Mouse (Mus musculus) MEL (cell line): ENCODE results near the gene Angptl2. TPM values are rescaled to one million over a fixed set of nuclear protein-coding genes. Genes with fewer than 3 reads are reported as not detected.
A peak's percentile ranks its signal among the peaks of the same experiment; 100 is the strongest.

Source experiments
- DNase-seq: peaks from one replicate; pipeline ENCODE4 v3.0.0; 2011; ENCODE audit warnings: low read depth, low spot score
- H3K27ac ChIP-seq: 2 replicates; pipeline ENCODE4 v1.5.1; 2012; ENCODE audit warnings: low read depth, mild to moderate bottlenecking, control low read depth, low read length, moderate library complexity; ENCODE audit not compliant: control insufficient read depth
- H3K27me3 ChIP-seq, 2 experiments: fragments of 150-350 bp in 1 of 2; sonication (generic) in 1 of 2; 2 replicates each; pipeline ENCODE4 v1.6.1; 2012; ENCODE audit warnings: low read length in 2 of 2, mild to moderate bottlenecking in 2 of 2, improper control_type of control experiment in 1 of 2, moderate library complexity in 1 of 2; ENCODE audit not compliant: insufficient read depth in 2 of 2, control insufficient read depth in 1 of 2
- H3K36me3 ChIP-seq, 2 experiments: 2 replicates each; pipeline ENCODE4 v1.6.1; 2012 to 2014; ENCODE audit warnings: low read length in 2 of 2, improper control_type of control experiment in 1 of 2, inconsistent platforms in 1 of 2, mild to moderate bottlenecking in 1 of 2; ENCODE audit not compliant: insufficient read depth in 2 of 2, control insufficient read depth in 1 of 2
- H3K4me1 ChIP-seq, 2 experiments: fragments of 150-350 bp in 1 of 2; sonication (generic) in 1 of 2; 2 replicates each; pipeline ENCODE4 v1.6.1; 2012; ENCODE audit warnings: low read length in 2 of 2, improper control_type of control experiment in 1 of 2, mild to moderate bottlenecking in 1 of 2; ENCODE audit not compliant: insufficient read depth in 2 of 2, control insufficient read depth in 1 of 2
- H3K4me3 ChIP-seq, 2 experiments: fragments of 150-350 bp in 1 of 2; sonication (generic) in 1 of 2; 2 replicates each; pipeline ENCODE4 v1.5.1; 2012; ENCODE audit warnings: low read depth in 2 of 2, low read length in 2 of 2, mild to moderate bottlenecking in 2 of 2, moderate library complexity in 2 of 2, control low read depth in 1 of 2, improper control_type of control experiment in 1 of 2; ENCODE audit not compliant: control insufficient read depth in 1 of 2, insufficient read depth in 1 of 2
- H3K79me2 ChIP-seq: 2 replicates; pipeline ENCODE4 v1.6.1; 2012; ENCODE audit warnings: mild to moderate bottlenecking, low read length, moderate library complexity; ENCODE audit not compliant: control insufficient read depth, poor library complexity, insufficient read depth
- H3K9ac ChIP-seq: 2 replicates; pipeline ENCODE4 v1.6.1; 2012; ENCODE audit warnings: low read depth, mild to moderate bottlenecking, control low read depth, low read length, moderate library complexity; ENCODE audit not compliant: control insufficient read depth, poor library complexity, severe bottlenecking
- H3K9me3 ChIP-seq: fragments of 150-350 bp; sonication (generic); replicated peaks from 2 replicates; pipeline ENCODE4 v1.6.1; 2012; ENCODE audit warnings: mild to moderate bottlenecking, low read length, improper control_type of control experiment, moderate library complexity; ENCODE audit not compliant: insufficient read depth
- CHD1 ChIP-seq: IDR thresholded peaks from 2 replicates; pipeline ENCODE4 v1.6.1; 2012; ENCODE audit warnings: low read depth, mild to moderate bottlenecking, inconsistent platforms, low read length, improper control_type of control experiment
- CTCF ChIP-seq, 3 experiments: IDR thresholded peaks in 2 of 3; conservative IDR thresholded peaks in 1 of 3; 2 replicates each; pipeline ENCODE4 v1.5.1; 2011 to 2012; ENCODE audit warnings: low read length in 3 of 3, low read depth in 2 of 3, mild to moderate bottlenecking in 2 of 3, improper control_type of control experiment in 1 of 3, inconsistent platforms in 1 of 3, mixed read lengths in 1 of 3, moderate library complexity in 1 of 3; ENCODE audit not compliant: control insufficient read depth in 1 of 3, insufficient read depth in 1 of 3, poor library complexity in 1 of 3, severe bottlenecking in 1 of 3
- EP300 ChIP-seq, 2 experiments: IDR thresholded peaks; 2 replicates each; pipeline ENCODE4 v1.6.1; 2011; ENCODE audit warnings: improper control_type of control experiment in 2 of 2, low read length in 2 of 2, low read depth in 1 of 2, mild to moderate bottlenecking in 1 of 2
- ETS1 ChIP-seq: IDR thresholded peaks from 2 replicates; pipeline ENCODE4 v1.6.1; 2012; ENCODE audit warnings: low read depth, mild to moderate bottlenecking, inconsistent platforms, low read length, improper control_type of control experiment, moderate library complexity
- GATA1 ChIP-seq: IDR thresholded peaks from 2 replicates; pipeline ENCODE4 v1.6.1; 2011; ENCODE audit warnings: low read depth, low read length, improper control_type of control experiment
- JUND ChIP-seq: IDR thresholded peaks from 2 replicates; pipeline ENCODE4 v1.6.1; 2011; ENCODE audit warnings: low read depth, mild to moderate bottlenecking, improper control_type of control experiment, low read length
- KAT2A ChIP-seq: conservative IDR thresholded peaks from 2 replicates; pipeline ENCODE4 v1.6.1; 2012; ENCODE audit warnings: low read depth, low read length, improper control_type of control experiment, inconsistent platforms
- MAX ChIP-seq: IDR thresholded peaks from 2 replicates; pipeline ENCODE4 v1.6.1; 2011; ENCODE audit warnings: low read length, improper control_type of control experiment
- MYB ChIP-seq: IDR thresholded peaks from 2 replicates; pipeline ENCODE4 v1.6.1; 2011; ENCODE audit warnings: mild to moderate bottlenecking, low read depth, low read length, improper control_type of control experiment
- NRF1 ChIP-seq: IDR thresholded peaks from 2 replicates; pipeline ENCODE4 v1.6.1; 2014; ENCODE audit warnings: low read depth, mild to moderate bottlenecking, inconsistent platforms, low read length, improper control_type of control experiment, moderate library complexity; ENCODE audit not compliant: poor library complexity, insufficient read depth, severe bottlenecking
- POLR2A ChIP-seq, 2 experiments: IDR thresholded peaks; 2 replicates each; pipeline ENCODE4 v1.6.1; 2011 to 2012; ENCODE audit warnings: low read length in 2 of 2, mild to moderate bottlenecking in 2 of 2, control low read depth in 1 of 2, improper control_type of control experiment in 1 of 2, low read depth in 1 of 2, moderate library complexity in 1 of 2; ENCODE audit not compliant: control insufficient read depth in 1 of 2, insufficient read depth in 1 of 2, poor library complexity in 1 of 2
- POLR2AphosphoS2 ChIP-seq: IDR thresholded peaks from 2 replicates; pipeline ENCODE4 v1.6.1; 2011; ENCODE audit warnings: low read length, improper control_type of control experiment
- POLR2AphosphoS5 ChIP-seq: IDR thresholded peaks from 2 replicates; pipeline ENCODE4 v1.6.1; 2012; ENCODE audit warnings: low read depth, borderline replicate concordance, mild to moderate bottlenecking, inconsistent platforms, low read length, moderate library complexity, mixed read lengths
- RAD21 ChIP-seq: IDR thresholded peaks from 2 replicates; pipeline ENCODE4 v1.6.1; 2011; ENCODE audit warnings: mild to moderate bottlenecking, low read depth, low read length, improper control_type of control experiment
- RCOR1 ChIP-seq: IDR thresholded peaks from 2 replicates; pipeline ENCODE4 v1.6.1; 2012; ENCODE audit warnings: low read depth, mild to moderate bottlenecking, inconsistent platforms, low read length, improper control_type of control experiment
- SIN3A ChIP-seq: IDR thresholded peaks from 2 replicates; pipeline ENCODE4 v1.6.1; 2012; ENCODE audit warnings: low read length, improper control_type of control experiment, inconsistent platforms
- TAL1 ChIP-seq: IDR thresholded peaks from 2 replicates; pipeline ENCODE4 v1.6.1; 2012; ENCODE audit warnings: mild to moderate bottlenecking, inconsistent platforms, low read length, moderate library complexity, mixed read lengths
- TBP ChIP-seq: IDR thresholded peaks from 2 replicates; pipeline ENCODE4 v1.8.0; 2011; ENCODE audit warnings: low read depth, low read length, improper control_type of control experiment
- TCF12 ChIP-seq: IDR thresholded peaks from 2 replicates; pipeline ENCODE4 v1.6.1; 2014; ENCODE audit warnings: low read depth, mild to moderate bottlenecking, inconsistent platforms, low read length, improper control_type of control experiment, moderate library complexity
- UBTF ChIP-seq: IDR thresholded peaks from 2 replicates; pipeline ENCODE4 v1.6.1; 2012; ENCODE audit warnings: low read depth, mild to moderate bottlenecking, inconsistent platforms, low read length, improper control_type of control experiment, moderate library complexity, borderline replicate concordance; ENCODE audit not compliant: insufficient read depth
- USF1 ChIP-seq: IDR thresholded peaks from 2 replicates; pipeline ENCODE4 v1.6.1; 2014; ENCODE audit warnings: low read depth, mild to moderate bottlenecking, inconsistent platforms, low read length, improper control_type of control experiment, moderate library complexity
- USF2 ChIP-seq, 2 experiments: IDR thresholded peaks; 2 replicates each; pipeline ENCODE4 v1.6.1; 2011 to 2012; ENCODE audit warnings: improper control_type of control experiment in 2 of 2, low read length in 2 of 2, borderline replicate concordance in 1 of 2, inconsistent platforms in 1 of 2, low read depth in 1 of 2, mild to moderate bottlenecking in 1 of 2; ENCODE audit not compliant: insufficient read depth in 1 of 2
- ZMIZ1 ChIP-seq: IDR thresholded peaks from 2 replicates; pipeline ENCODE4 v1.6.1; 2012; ENCODE audit warnings: low read depth, mild to moderate bottlenecking, inconsistent platforms, low read length, improper control_type of control experiment, moderate library complexity
- ZNF384 ChIP-seq: IDR thresholded peaks from 2 replicates; pipeline ENCODE4 v1.6.1; 2012; ENCODE audit warnings: low read depth, mild to moderate bottlenecking, inconsistent platforms, low read length, improper control_type of control experiment
- polyA plus RNA-seq, 2 experiments: library from polyadenylated mRNA; stranded (reverse) in 1 of 2; unstranded in 1 of 2; fragments of >175 nt in 1 of 2; fragments of >200 nt in 1 of 2; gene quantifications; 2 replicates each; pipeline versions ENCODE4 v1.2.1 to v1.2.4; 2012; ENCODE audit warnings: low replicate concordance in 2 of 2, low read depth in 1 of 2; ENCODE audit not compliant: insufficient read length in 2 of 2, insufficient read depth in 1 of 2, missing spikeins in 1 of 2
- total RNA-seq: library from RNA; depleted of rRNA; stranded (reverse); fragments of 300-350 nt; gene quantifications from 2 replicates; pipeline ENCODE4 v1.2.3, GENCODE M21; 2012

The Angptl2 gene
- total and polyA plus RNA-seq, 3 experiments, result 0.08 TPM; not detected in 2

- peaks cover 19 to 45% of the 10 kb centered on the region in 2 experiments for H3K4me1 ChIP-seq
- H3K9ac ChIP-seq, result no peak overlapping the region
These were observed 38.6 kb downstream of the Angptl2 start for GRCm38 (mm10) chr2:33254318-33254985.

GRCm38 (mm10) chr2:33256769-33257537 is 41.1 kb downstream of the Angptl2 start:
- Histone ChIP-seq H3K79me2 (no peaks in the 10 kb centered on the region; the same call in 1 of the 2 replicates), H3K9me3 (no peaks in the 10 kb centered on the region), H3K27me3 (no peaks in the 10 kb centered on the region), H3K4me1 (peaks cover 19 to 45% of the 10 kb centered on the region in 2 experiments), H3K4me3 (no peak overlapping the region), H3K27ac (peak overlapping the region; percentile 99), H3K9ac (peak overlapping the region; percentile 63), H3K36me3 (peaks cover 0 to 37% of the 10 kb centered on the region in 2 experiments; a peak in 2 of 4 replicates)
- peak; percentile 96 for DNase-seq
- TF ChIP-seq RCOR1 (peak; percentile 27), POLR2A (IDR thresholded peaks at IDR 0.05; ENCODE audit: control insufficient read depth in 1 of 2, insufficient read depth in 1 of 2, low read depth in 1 of 2, low read length in 2 of 2, poor library complexity in 1 of 2) (peak; percentile 42 to 82; a peak in 3 of 4 replicates), CTCF (IDR thresholded peaks at IDR 0.05 in 2 of 3, conservative IDR thresholded peaks at IDR 0.05 in 1 of 3; ENCODE audit: control insufficient read depth in 1 of 3, insufficient read depth in 1 of 3, low read depth in 2 of 3, low read length in 3 of 3, poor library complexity in 1 of 3, severe bottlenecking in 1 of 3) (no peak), CHD1 (no peak), SIN3A (peak; percentile 64), USF2 (IDR thresholded peaks at IDR 0.05; ENCODE audit: borderline replicate concordance in 1 of 2, insufficient read depth in 1 of 2, low read depth in 1 of 2, low read length in 2 of 2) (no peak), ZNF384 (0 out of 2 replicates have a peak, but pooled peaks have one; percentile 38), KAT2A (no peak), TCF12 (peak; percentile 88), TBP (peak; percentile 86), ZMIZ1 (no peak), TAL1 (peak; percentile 59), JUND (no peak), GATA1 (peak; percentile 92), POLR2AphosphoS2 (no peak), UBTF (0 out of 2 replicates have a peak, but pooled peaks have one; percentile 63), USF1 (no peak), MYB (peak; percentile 73), ETS1 (peak; percentile 88), POLR2AphosphoS5 (no peak), EP300 (IDR thresholded peaks at IDR 0.05; ENCODE audit: low read depth in 1 of 2, low read length in 2 of 2) (peak; percentile 87 to 95)

More at GRCm38 (mm10) chr2:33254318-33254985, 38.6 kb downstream of the Angptl2 start:
- peak; percentile 40 for DNase-seq
- Histone ChIP-seq H3K79me2 (no peaks in the 10 kb centered on the region; the same call in 1 of the 2 replicates), H3K9me3 (no peaks in the 10 kb centered on the region), H3K27me3 (no peaks in the 10 kb centered on the region), H3K4me3 (no peak overlapping the region), H3K27ac (no peak overlapping the region), H3K36me3 (peaks cover 0 to 37% of the 10 kb centered on the region in 2 experiments; a peak in 2 of 4 replicates)
- TF ChIP-seq NRF1 (no peak), UBTF (no peak), POLR2A (IDR thresholded peaks at IDR 0.05; ENCODE audit: control insufficient read depth in 1 of 2, insufficient read depth in 1 of 2, low read depth in 1 of 2, low read length in 2 of 2, poor library complexity in 1 of 2) (no peak), MAX (no peak), RAD21 (no peak)
